Mouse (Mus musculus) forebrain, embryonic 13.5 days (tissue): ENCODE measurements at regions not wholly inside any gene's neighbourhood (a gene's known extent, or its start where the extent isn't known, plus 50 kb on each side); places are given as distances from the start of the nearest gene placed in this dataset.

Experiments used
- ATAC-seq: fragments of 200-750 bp; cut with Nextera tagmentation; 2 replicates; pipeline ENCODE4 v1.8.0; 2017
- H3K27ac ChIP-seq: fragments of 300-500 bp; sonication (generic); 2 replicates; pipeline ENCODE4 v1.5.1; 2015; ENCODE audit warnings: inconsistent platforms, mild to moderate bottlenecking, moderate library complexity
- H3K27me3 ChIP-seq: fragments of 300-500 bp; sonication (generic); 2 replicates; pipeline ENCODE4 v1.6.1; 2015; ENCODE audit warnings: mild to moderate bottlenecking, inconsistent platforms
- H3K36me3 ChIP-seq: fragments of 300-500 bp; sonication (generic); 2 replicates; pipeline ENCODE4 v1.6.1; 2015; ENCODE audit warnings: mild to moderate bottlenecking, inconsistent platforms; ENCODE audit not compliant: poor library complexity, severe bottlenecking
- H3K4me1 ChIP-seq: fragments of 300-500 bp; sonication (generic); 2 replicates; pipeline ENCODE4 v1.6.1; 2015; ENCODE audit warnings: inconsistent platforms
- H3K4me2 ChIP-seq: fragments of 300-500 bp; sonication (generic); 2 replicates; pipeline ENCODE4 v1.6.1; 2015; ENCODE audit warnings: inconsistent platforms, mild to moderate bottlenecking, moderate library complexity
- H3K4me3 ChIP-seq: fragments of 300-500 bp; sonication (generic); 2 replicates; pipeline ENCODE4 v1.5.1; 2015; ENCODE audit warnings: mild to moderate bottlenecking, inconsistent platforms
- H3K9ac ChIP-seq: fragments of 300-500 bp; sonication (generic); 2 replicates; pipeline ENCODE4 v1.6.1; 2015; ENCODE audit warnings: mild to moderate bottlenecking, inconsistent platforms
- H3K9me3 ChIP-seq: fragments of 300-500 bp; sonication (generic); replicated peaks from 2 replicates; pipeline ENCODE4 v1.6.1; 2016; ENCODE audit warnings: inconsistent platforms
- WGBS: fragments of 180-500 bp; shearing (Covaris S2); methylation state at CpG from one replicate; pipeline ENCODE4 v1.1.7; 2015; 5-methylcytosine and 5-hydroxymethylcytosine counted together

DNA sequence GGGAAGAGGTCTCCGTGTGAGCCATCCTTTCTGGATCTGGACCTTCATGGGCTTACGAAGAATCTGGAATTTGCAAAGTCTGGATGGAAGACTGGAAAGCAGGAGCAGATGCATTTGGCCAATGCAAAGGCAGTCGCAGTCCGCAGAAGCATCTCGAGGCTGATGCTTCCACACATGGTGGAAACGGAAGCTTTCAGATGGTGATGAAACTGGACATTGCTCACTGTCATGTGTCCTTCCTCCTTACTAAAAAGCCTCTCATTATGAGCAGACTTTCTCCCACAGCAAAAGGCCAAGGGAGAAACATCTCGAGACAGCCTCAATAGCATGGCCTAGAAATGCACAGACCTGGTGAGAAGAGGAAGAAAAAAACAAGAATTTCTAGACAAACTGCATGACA lies 94.5 kb downstream of the Mtx3 start:
- Histone ChIP-seq H3K4me3 (no peak overlapping the region), H3K27me3 (no peaks in the 10 kb centered on the region), H3K36me3 (no peaks in the 10 kb centered on the region), H3K27ac (no peak overlapping the region), H3K9ac (no peak overlapping the region), H3K9me3 (no peaks in the 10 kb centered on the region), H3K4me1 (no peaks in the 10 kb centered on the region), H3K4me2 (no peak overlapping the region)
- WGBS = 93% methylated on average over 7 of the region's 7 CpGs
- ATAC-seq = no peak

DNA sequence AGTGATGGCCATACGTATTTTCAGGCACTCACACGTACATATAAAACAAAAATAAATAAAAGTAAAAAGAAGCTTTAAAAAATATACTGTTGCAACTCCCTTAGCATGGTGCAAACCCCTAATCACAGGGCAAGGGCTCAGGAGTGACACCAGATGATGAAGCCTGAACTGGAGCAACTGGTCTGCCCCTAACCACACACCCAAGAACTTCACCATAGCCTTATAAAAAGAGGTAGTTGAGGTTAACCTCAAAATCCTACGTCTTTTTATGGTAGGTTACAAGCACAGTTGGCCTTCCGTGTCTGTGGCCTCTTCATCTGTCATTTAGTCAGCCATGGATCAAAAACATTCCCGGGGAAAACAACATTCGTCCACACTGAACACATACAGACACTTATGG lies 96.0 kb downstream of the Mtx3 start:
- no peak overlapping the region for H3K27ac ChIP-seq
- no peaks in the 10 kb centered on the region for H3K9me3 ChIP-seq
- no peaks in the 10 kb centered on the region for H3K27me3 ChIP-seq
- ATAC-seq = no peak
- 90% methylated on average over 6 of the region's 6 CpGs for WGBS
- no peaks in the 10 kb centered on the region for H3K36me3 ChIP-seq
- no peak overlapping the region for H3K4me2 ChIP-seq
- H3K9ac ChIP-seq = no peak overlapping the region
- H3K4me1 ChIP-seq = no peaks in the 10 kb centered on the region
- no peak overlapping the region for H3K4me3 ChIP-seq

DNA sequence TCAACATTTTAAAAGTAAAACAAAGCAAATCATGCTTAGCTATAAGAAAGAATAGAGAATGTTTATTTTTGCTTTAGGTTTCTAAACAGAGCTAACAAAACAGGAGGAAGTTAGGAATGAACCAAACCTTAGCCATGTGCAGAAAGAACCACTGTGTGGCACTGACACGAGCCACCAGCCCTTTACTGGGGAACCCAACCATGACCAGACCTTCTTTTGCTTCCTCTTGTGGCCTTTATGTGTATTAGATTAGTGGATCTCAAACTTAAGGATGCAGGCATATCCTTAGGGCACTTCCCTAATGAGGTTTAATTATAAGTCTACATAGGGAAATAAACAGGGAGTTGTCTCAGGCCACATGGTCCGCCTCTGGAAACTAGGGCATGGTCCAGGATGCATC lies 104.0 kb downstream of the Mtx3 start:
- Histone ChIP-seq H3K9ac (no peak overlapping the region), H3K4me3 (no peak overlapping the region)

DNA sequence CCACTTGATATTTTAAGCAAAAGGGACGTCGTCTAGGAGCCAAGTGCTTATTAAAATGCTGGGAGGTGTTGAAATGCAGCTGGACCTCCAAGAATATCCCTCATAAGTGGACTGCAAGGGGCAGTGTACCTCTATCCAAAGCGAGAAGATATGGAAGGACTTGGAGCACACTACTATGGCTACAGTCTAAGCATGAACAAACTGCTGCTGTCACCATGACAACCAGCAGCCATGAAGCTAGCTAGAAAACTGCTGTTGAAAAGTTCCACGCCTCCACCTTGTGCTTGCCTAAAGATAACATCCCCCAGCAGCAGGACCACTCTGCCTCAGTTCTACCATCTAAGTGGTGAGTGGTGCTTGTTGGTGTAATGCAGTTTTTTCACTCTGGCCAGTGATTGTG lies 115.5 kb downstream of the Mtx3 start:
- no peak overlapping the region for H3K4me3 ChIP-seq
- H3K4me1 ChIP-seq = no peaks in the 10 kb centered on the region
- H3K9me3 ChIP-seq = no peaks in the 10 kb centered on the region
- 59% methylated on average over 4 of the region's 4 CpGs for WGBS
- H3K4me2 ChIP-seq = no peak overlapping the region
- ATAC-seq = peak; percentile 58; the same call in 1 of the 2 replicates
- H3K27me3 ChIP-seq = no peaks in the 10 kb centered on the region
- no peak overlapping the region for H3K27ac ChIP-seq
- no peaks in the 10 kb centered on the region for H3K36me3 ChIP-seq
- no peak overlapping the region for H3K9ac ChIP-seq

More for the DNA sequence above, 104.0 kb downstream of the Mtx3 start:
- no peaks in the 10 kb centered on the region for H3K27me3 ChIP-seq
- H3K4me2 ChIP-seq = no peak overlapping the region
- H3K27ac ChIP-seq = no peak overlapping the region
- no peaks in the 10 kb centered on the region for H3K36me3 ChIP-seq
- no peaks in the 10 kb centered on the region for H3K4me1 ChIP-seq
- 75% methylated on average over 2 of the region's 2 CpGs for WGBS
- no peak for ATAC-seq
- no peaks in the 10 kb centered on the region for H3K9me3 ChIP-seq

DNA sequence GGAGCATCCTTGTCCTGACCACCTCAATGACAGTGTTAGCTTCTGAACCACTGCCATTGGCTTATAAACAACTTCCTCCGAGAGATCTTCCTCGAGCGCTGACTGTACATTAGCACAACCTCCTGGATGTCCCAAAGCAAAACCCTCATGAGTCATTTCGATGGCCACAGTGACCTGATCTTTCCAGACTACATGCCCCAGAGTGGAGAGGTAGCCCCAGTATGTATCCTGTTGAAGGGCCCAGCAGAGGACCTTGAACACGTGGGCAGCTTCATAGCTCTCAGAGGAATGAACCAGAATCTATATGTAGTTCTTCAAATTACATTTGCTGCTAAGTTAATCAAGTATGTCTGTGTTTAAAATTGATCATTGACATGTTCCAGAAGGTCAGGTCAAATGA lies 118.1 kb downstream of the Mtx3 start:
- Histone ChIP-seq H3K27me3 (no peaks in the 10 kb centered on the region), H3K36me3 (no peaks in the 10 kb centered on the region), H3K9me3 (no peaks in the 10 kb centered on the region), H3K4me1 (no peaks in the 10 kb centered on the region), H3K4me3 (no peak overlapping the region), H3K4me2 (no peak overlapping the region), H3K9ac (no peak overlapping the region), H3K27ac (no peak overlapping the region)
- no peak for ATAC-seq
- WGBS = 92% methylated on average over 5 of the region's 5 CpGs

DNA sequence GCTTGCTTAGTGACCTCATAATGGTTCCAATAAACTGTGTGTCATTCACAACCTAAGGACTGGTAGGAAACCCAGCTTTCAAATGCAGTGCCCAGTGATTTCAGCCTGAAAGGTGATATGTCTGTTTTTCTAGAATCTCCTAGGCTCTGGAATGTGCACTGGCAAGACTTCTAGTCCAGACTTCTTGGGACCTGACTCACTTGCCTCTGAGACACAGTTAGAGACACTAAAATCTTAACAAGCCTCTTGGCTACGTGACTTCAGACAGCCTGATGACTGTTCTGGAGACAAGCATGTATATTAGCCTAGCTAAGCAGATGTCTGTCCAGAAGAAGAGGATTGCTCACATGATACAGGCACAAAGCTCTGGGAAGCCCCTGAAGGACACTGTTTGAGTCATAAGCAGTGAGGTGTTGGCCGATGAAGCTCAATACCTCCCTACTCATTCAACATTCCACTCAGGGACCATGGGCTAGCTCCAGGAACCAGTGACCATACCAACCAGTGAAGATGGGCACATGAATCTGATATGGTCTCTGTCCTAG lies 118.9 kb downstream of the Mtx3 start:
- no peak overlapping the region for H3K4me2 ChIP-seq
- WGBS = 91% methylated on average over 2 of the region's 2 CpGs
- no peak overlapping the region for H3K9ac ChIP-seq
- H3K27me3 ChIP-seq = no peaks in the 10 kb centered on the region
- no peak for ATAC-seq
- H3K27ac ChIP-seq = no peak overlapping the region
- H3K9me3 ChIP-seq = no peaks in the 10 kb centered on the region
- no peak overlapping the region for H3K4me3 ChIP-seq
- no peaks in the 10 kb centered on the region for H3K4me1 ChIP-seq
- H3K36me3 ChIP-seq = no peaks in the 10 kb centered on the region

DNA sequence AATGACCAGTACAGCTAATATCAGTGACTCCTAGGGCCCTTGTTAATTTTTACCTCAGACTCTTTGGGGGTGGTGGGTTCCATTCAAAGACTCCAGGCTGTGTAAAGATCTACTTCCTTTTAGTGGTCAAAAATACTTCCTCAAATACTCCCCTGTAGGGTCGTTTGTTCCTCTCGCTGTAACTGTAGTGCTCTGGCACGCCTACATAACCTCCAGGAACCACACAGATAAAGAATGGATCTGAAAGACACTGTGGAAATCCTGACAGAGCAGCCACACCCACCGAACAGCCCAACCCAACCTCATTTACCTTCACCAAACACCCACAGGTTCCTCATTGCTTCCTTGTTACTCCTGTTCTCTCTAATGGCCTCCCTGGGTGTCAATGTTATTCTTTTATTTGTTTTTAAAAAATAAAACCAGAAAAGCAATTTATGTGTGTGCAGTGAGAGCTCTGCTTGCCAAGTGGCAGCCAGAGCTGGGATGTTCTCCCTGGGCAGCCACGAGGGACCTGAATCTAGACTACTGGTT lies 119.7 kb downstream of the Mtx3 start:
- H3K4me2 ChIP-seq = no peak overlapping the region
- H3K9me3 ChIP-seq = no peaks in the 10 kb centered on the region
- WGBS = 80% methylated on average over 5 of the region's 5 CpGs
- no peak overlapping the region for H3K4me3 ChIP-seq
- H3K9ac ChIP-seq = no peak overlapping the region
- H3K27ac ChIP-seq = no peak overlapping the region
- ATAC-seq = no peak
- H3K27me3 ChIP-seq = no peaks in the 10 kb centered on the region
- no peaks in the 10 kb centered on the region for H3K36me3 ChIP-seq
- no peaks in the 10 kb centered on the region for H3K4me1 ChIP-seq

DNA sequence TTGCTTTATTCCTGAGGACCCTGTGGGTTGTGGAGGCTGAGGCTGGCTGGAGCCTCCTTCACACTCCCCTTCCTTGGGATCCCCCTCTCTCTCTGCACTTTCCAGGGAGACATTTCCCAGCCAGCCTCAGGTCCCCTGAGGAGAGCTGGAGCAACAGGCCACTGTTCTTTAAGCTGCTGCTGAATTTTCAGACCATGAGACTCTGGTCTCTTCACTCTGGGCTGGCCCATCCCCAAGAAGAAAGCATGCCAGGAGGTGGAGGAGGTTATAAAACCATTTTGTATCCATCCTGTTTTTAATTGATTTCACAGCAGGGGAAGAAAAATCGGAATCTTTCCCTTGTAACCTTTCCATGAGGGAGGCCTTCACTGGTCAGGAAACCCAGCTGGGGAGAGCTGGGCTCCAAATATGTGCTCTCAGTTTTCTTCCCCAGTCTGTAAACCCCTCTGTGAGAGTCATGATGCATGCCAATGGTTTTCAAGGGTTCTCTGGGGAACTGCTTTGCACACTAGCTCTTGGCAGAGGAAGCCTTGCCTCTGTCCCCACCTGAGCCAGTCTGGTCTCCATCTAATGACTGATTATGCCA lies 122.6 kb downstream of the Mtx3 start:
- H3K4me1 ChIP-seq = no peaks in the 10 kb centered on the region
- no peak overlapping the region for H3K27ac ChIP-seq
- H3K36me3 ChIP-seq = no peaks in the 10 kb centered on the region
- ATAC-seq = no peak
- no peak overlapping the region for H3K4me2 ChIP-seq
- H3K27me3 ChIP-seq = no peaks in the 10 kb centered on the region
- no peak overlapping the region for H3K4me3 ChIP-seq
- H3K9me3 ChIP-seq = no peaks in the 10 kb centered on the region
- WGBS = 67% methylated on average over 1 of the region's 1 CpGs
- H3K9ac ChIP-seq = no peak overlapping the region

DNA sequence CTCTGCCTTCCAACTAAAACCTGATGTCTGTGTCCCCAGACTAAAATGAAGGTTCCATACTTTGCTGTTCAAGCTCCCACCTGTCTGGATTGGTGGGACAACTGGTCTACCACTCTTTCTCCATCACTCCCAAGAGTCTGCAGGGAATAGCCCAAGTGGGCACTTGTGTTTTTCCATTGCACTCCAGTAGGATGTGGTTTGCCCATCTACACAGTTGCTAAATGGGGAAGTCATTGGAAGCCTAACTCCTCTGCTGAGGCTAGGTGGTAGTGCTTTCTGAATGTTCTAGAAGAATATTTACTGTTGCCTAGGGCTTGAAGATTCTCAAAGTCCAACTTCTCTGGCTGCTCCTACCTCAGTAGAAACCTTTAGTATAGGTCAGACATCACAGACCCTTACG lies 125.0 kb downstream of the Mtx3 start:
- no peak overlapping the region for H3K9ac ChIP-seq
- no peak overlapping the region for H3K4me3 ChIP-seq
- no peaks in the 10 kb centered on the region for H3K36me3 ChIP-seq
- no peak for ATAC-seq
- H3K4me2 ChIP-seq = no peak overlapping the region
- H3K27ac ChIP-seq = no peak overlapping the region
- H3K27me3 ChIP-seq = no peaks in the 10 kb centered on the region
- WGBS = 94% methylated on average over 1 of the region's 1 CpGs
- H3K4me1 ChIP-seq = no peaks in the 10 kb centered on the region
- H3K9me3 ChIP-seq = no peaks in the 10 kb centered on the region

DNA sequence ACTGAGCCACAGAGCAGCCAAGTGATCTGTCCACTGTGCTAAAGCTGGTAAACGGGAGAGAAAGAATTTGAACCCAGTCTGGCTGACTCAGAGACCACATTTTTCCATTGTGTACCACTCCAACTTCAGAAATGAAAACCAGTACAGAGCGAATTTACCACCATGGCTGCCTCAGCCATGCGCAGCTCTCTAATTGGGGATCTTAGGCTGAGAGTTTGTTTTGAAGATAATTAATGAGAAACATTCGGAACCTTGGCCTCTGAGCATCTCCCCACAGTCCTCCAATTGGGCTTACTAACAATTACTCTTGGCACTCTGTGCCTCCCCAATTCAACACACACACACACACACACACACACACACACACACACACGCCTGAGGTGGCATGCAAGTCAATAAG lies 128.3 kb downstream of the Mtx3 start:
- Histone ChIP-seq H3K36me3 (no peaks in the 10 kb centered on the region), H3K4me3 (no peak overlapping the region), H3K4me2 (no peak overlapping the region), H3K27me3 (no peaks in the 10 kb centered on the region), H3K9me3 (no peaks in the 10 kb centered on the region), H3K9ac (no peak overlapping the region), H3K4me1 (no peaks in the 10 kb centered on the region), H3K27ac (no peak overlapping the region)
- WGBS = 62% methylated on average over 5 of the region's 5 CpGs
- ATAC-seq = no peak

DNA sequence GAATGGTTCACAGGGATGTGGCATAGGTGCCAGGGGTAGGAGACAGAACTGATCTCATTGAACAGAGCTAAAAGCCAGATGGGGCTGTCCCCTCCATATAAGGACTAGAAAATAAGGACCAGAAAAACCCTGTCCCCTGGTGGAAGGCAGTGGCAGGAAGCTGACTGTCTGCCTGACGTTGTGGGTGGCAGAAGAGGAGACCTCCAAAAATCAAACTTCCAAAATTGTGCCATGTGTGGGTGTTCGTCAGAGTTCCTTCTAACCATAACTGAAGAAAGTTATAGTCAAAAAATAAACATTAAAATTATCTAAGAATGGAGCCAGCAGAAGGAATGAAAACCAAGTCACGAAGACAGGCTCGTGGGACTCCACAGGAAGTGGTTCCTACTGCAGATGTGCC lies 129.2 kb downstream of the Mtx3 start:
- H3K27ac ChIP-seq = no peak overlapping the region
- H3K4me3 ChIP-seq = no peak overlapping the region
- H3K9me3 ChIP-seq = no peaks in the 10 kb centered on the region
- ATAC-seq = no peak
- H3K9ac ChIP-seq = no peak overlapping the region
- no peaks in the 10 kb centered on the region for H3K27me3 ChIP-seq
- no peaks in the 10 kb centered on the region for H3K36me3 ChIP-seq
- no peaks in the 10 kb centered on the region for H3K4me1 ChIP-seq
- 85% methylated on average over 4 of the region's 4 CpGs for WGBS
- H3K4me2 ChIP-seq = no peak overlapping the region

DNA sequence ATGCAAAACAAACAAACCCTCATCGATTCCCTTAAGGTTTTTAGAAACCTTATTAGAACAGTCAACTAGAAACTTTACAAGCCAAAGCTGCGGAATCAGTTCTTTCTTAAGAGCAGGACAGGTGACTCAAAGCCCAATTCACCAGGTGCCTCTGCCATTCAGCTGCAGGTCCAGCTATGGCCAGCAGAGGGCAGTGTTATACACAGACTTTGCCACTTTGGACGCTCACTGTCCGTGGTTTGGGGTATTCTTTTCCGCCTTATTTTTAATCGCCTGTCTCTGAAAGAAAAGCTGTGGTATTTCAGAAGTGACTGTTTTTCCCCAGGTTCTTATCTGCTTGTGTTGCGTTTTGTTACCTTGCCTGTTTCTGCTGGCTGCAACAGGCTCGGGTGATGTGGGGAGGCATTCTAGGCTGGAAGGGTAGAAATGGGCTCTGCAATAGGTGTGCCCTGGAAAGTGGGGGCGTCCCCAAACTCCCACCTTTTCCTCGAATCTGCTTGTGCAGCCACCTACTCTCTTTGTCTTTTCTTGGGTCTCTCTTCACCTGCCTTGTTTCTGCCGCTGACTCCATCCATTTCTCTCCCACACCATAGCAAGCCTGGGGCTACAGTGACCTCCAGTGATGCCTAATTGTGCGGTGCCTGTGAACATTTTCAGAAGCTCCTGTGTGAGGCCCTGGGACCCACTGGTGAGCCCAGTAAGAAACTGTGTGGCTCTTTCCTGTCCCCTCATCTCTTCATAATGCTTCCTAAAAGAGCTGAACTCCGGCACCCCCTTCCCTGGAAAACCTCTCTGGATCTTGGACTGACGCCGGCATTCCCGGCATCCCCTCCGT lies 142.4 kb downstream of the Mtx3 start:
- 0 out of 2 replicates have a peak overlapping the region, but pooled peaks have one; percentile 23 for H3K9ac ChIP-seq
- WGBS = 49% methylated on average over 17 of the region's 17 CpGs
- H3K36me3 ChIP-seq = no peaks in the 10 kb centered on the region
- peak; percentile 71; the same call in 1 of the 2 replicates for ATAC-seq
- H3K4me2 ChIP-seq = peak overlapping the region; percentile 56
- no peak overlapping the region for H3K27ac ChIP-seq
- no peaks in the 10 kb centered on the region for H3K27me3 ChIP-seq
- peak overlapping the region; percentile 24; the same call in 1 of the 2 replicates for H3K4me3 ChIP-seq
- no peaks in the 10 kb centered on the region; the same call in 1 of the 2 replicates for H3K9me3 ChIP-seq
- H3K4me1 ChIP-seq = 0 out of 2 replicates have a peak, but pooled peaks cover 2% of the 10 kb centered on the region
